Mouse (Mus musculus) layer of hippocampus, postnatal 10 days (tissue): ENCODE data around the gene Trim10. TPM values are rescaled to one million over a fixed set of nuclear protein-coding genes. Genes with fewer than 3 reads are reported as not detected.
A peak's percentile ranks its signal among the peaks of the same experiment; 100 is the strongest.

Experiments used
- DNase-seq, 2 experiments: peaks; one replicate each; pipeline ENCODE4 v3.0.0; 2021; ENCODE audit warnings: low spot score in 2 of 2
- long read RNA-seq: library from polyadenylated mRNA; stranded (forward); transcript quantifications from one replicate; pipeline ENCODE4 v2.0.0, GENCODE M21; 2023
- total RNA-seq, 2 experiments: library from RNA; stranded (reverse); gene quantifications; 2 replicates each; pipeline ENCODE4 v1.2.3; 2021

The Trim10 gene
- total RNA-seq, result under 1 TPM in 1 of 2 experiments, not detected in 1; 0.16 TPM
- long read RNA-seq, result 0 reads

- no peak for DNase-seq
Measured at GRCm38 (mm10) chr17:36869284-36869954, at the start of gene Trim10. Gene Trim10, plus strand, starts transcription at chr17:36869574.

- peak; percentile 58 to 64 for DNase-seq
Measured at GRCm38 (mm10) chr17:36824005-36824404, 45.4 kb upstream of the Trim10 start.

GRCm38 (mm10) chr17:36825525-36825924, 43.8 kb upstream of the Trim10 start:
- DNase-seq, result no peak

GRCm38 (mm10) chr17:36826002-36826401, 43.4 kb upstream of the Trim10 start:
- peak; percentile 82 to 87 for DNase-seq

GRCm38 (mm10) chr17:36828488-36828887, 40.9 kb upstream of the Trim10 start:
- DNase-seq, result no peak

- DNase-seq, result no peak
Measured at GRCm38 (mm10) chr17:36830470-36830869, 38.9 kb upstream of the Trim10 start.

GRCm38 (mm10) chr17:36832694-36833093, 36.7 kb upstream of the Trim10 start:
- no peak for DNase-seq

- peak; percentile 51 to 57 for DNase-seq
Measured at GRCm38 (mm10) chr17:36835591-36836426, 33.6 kb upstream of the Trim10 start.

GRCm38 (mm10) chr17:36836427-36836812, 33.0 kb upstream of the Trim10 start:
- no peak for DNase-seq

GRCm38 (mm10) chr17:36836874-36837647, 32.3 kb upstream of the Trim10 start, which contains the start of gene Trim26:
Gene Trim26, plus strand, starts transcription at chr17:36837134.
- DNase-seq, result peak; percentile 98 to 99

- DNase-seq, result no peak
Measured at GRCm38 (mm10) chr17:36839001-36839400, 30.4 kb upstream of the Trim10 start.

- no peak for DNase-seq
Measured at GRCm38 (mm10) chr17:36839931-36840330, 29.4 kb upstream of the Trim10 start.

- no peak for DNase-seq
Measured at GRCm38 (mm10) chr17:36840961-36841445, 28.4 kb upstream of the Trim10 start.

GRCm38 (mm10) chr17:36843696-36844095, 25.7 kb upstream of the Trim10 start:
- no peak for DNase-seq

GRCm38 (mm10) chr17:36844286-36844719, 25.1 kb upstream of the Trim10 start:
- no peak for DNase-seq

GRCm38 (mm10) chr17:36844725-36845124, 24.6 kb upstream of the Trim10 start:
- DNase-seq, result no peak

GRCm38 (mm10) chr17:36848911-36849310, 20.5 kb upstream of the Trim10 start:
- DNase-seq, result no peak

GRCm38 (mm10) chr17:36849992-36850391, 19.4 kb upstream of the Trim10 start:
- DNase-seq, result no peak

GRCm38 (mm10) chr17:36851200-36851599, 18.2 kb upstream of the Trim10 start:
- no peak for DNase-seq

- DNase-seq, result no peak
Measured at GRCm38 (mm10) chr17:36851627-36852026, 17.7 kb upstream of the Trim10 start.

- no peak for DNase-seq
Measured at GRCm38 (mm10) chr17:36855484-36855883, 13.9 kb upstream of the Trim10 start.
